Mouse (Mus musculus) urinary bladder, adult 2 months (tissue): ENCODE data around the gene Bcor. TPM values are rescaled to one million over a fixed set of nuclear protein-coding genes. Genes with fewer than 3 reads are reported as not detected.

ENCODE experiments used
- DNase-seq: peaks from one replicate; pipeline ENCODE4 v3.0.0; 2022; ENCODE audit warnings: low spot score
- polyA plus RNA-seq: library from polyadenylated mRNA; depleted of rRNA; stranded (reverse); fragments of >200 nt; gene quantifications from 2 replicates; pipeline ENCODE4 v1.2.3, GENCODE M21; 2012

The Bcor gene
- polyA plus RNA-seq, 1 experiment = 7.5 TPM

- DNase-seq = no peak
Observed at GRCm38 (mm10) chrX:12065782-12066181, 94.4 kb downstream of the Bcor start.

DNA sequence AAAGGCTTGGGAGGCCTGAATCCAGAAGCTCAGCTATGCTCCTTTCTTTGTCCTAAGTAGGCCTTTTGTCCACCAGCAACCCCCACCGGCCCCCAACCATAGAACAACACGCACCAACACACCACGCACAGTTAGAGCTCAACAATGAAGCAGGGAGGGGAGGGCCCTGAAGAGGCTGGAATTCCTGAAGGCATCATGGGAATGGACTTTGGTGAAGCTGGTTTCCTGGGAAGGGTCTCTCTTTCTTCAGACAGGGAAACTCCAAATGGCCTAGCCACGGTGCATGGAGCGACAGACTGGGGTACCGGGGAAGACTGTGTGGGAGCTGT lies 97.3 kb downstream of the Bcor start:
- no peak for DNase-seq

GRCm38 (mm10) chrX:12062121-12062931 lies 97.8 kb downstream of the Bcor start:
- no peak for DNase-seq

- DNase-seq = no peak
Observed at GRCm38 (mm10) chrX:12060848-12061247, 99.3 kb downstream of the Bcor start.

DNA sequence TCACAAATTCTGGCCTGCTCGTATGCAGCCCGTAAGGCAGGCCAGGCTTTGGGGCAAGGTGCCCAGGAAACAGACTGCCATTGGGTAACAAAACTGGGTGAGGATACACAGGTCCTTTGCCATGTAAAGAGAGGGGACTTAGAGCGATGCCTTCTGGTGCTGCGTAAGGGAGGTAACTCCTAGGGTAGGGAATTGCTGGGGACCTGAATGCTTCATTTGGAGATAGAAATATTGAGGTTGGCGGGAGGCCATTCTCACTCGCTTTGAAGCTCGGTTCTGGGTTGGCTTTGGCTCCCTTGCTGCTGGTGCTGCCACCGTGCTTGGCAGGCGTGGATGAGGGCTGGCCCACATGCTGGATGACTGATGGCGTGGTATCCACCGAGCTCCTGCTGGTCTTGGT lies 102.9 kb downstream of the Bcor start:
- no peak for DNase-seq

- no peak for DNase-seq
Observed at GRCm38 (mm10) chrX:12053315-12053914, 106.7 kb downstream of the Bcor start.

DNA sequence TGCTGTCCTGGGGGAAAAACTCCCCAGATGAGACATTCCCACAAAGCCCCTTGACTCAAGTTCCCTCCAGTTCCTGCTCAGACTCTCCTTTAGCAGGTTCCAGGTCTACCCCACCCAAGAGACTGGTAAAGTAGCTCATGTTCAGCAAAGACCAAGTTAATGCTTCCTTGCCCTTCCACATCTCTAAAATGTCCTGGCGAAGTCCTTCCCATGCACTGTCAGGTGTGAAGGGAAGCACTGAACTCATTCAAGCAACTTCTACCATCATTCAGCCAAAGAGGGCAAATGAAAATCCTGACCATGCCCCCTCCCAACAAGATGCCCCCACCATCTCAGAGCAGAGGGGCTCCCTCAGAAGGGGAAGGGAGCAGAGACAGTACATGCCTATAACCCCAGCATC lies 107.5 kb downstream of the Bcor start:
- DNase-seq = no peak

DNA sequence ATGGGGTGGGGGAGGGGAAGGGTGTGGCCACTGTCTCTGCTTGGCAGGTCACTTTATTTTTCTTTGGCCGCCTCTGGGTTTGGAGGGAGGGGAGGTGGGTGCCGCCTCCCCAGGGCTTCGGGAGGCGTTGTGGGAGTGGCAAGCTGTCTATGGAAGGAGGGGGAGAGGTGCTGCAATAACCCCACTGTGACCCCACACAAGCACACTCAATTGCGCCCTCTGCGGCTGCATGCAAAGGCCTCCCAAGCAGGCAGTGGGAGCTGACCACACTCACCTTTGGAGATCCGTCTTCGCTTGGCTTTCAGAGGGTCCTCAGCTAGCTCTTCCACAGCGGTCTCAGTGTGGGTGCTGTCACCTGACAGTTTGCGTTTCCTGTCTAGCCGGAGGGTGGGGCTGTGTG lies 111.4 kb downstream of the Bcor start:
- DNase-seq = no peak

DNA sequence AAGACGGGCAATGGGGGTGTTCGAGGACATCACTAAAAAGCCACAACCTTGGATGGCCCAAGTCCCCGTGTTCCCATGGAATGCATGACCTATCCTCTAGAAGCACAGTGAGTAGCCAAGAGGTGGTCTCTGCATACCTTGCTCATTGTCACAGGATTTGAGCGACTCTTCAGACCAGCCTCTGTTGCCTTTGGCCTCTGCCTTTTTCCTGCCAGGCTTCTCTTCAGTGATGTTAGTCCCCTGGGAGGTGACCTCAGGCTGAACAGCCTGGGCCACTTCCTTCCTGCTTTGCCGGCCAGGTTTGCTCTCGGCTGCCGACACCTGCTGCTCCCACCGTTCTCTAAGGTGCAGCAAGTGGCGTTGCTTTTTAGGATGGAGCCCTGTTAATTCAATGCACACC lies 112.0 kb downstream of the Bcor start:
- DNase-seq = no peak

- DNase-seq = no peak
Observed at GRCm38 (mm10) chrX:12047223-12047911, 112.8 kb downstream of the Bcor start.

- DNase-seq = no peak
Observed at GRCm38 (mm10) chrX:12046676-12047075, 113.5 kb downstream of the Bcor start.

DNA sequence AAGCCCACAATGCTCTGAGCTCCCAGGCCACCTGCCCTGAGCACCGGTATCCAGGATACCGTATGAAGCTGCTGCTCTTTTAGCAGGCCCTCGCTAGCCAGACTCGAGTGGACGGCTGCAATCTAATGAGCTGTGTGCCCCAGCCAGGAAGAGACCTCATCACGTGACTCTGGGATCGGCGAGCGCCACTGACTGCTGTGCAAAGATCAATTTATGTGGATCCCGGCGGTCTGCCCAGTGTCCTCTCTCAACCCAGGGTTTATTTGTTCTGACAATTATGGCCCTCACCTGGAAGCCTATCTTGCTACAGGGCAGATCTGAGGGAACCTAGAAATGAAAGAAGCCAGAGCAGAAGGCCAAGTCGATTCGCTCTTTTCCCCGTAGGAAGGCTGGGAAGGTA lies 116.8 kb downstream of the Bcor start:
- no peak for DNase-seq

GRCm38 (mm10) chrX:12041453-12041852 lies 118.7 kb downstream of the Bcor start:
- DNase-seq = no peak

DNA sequence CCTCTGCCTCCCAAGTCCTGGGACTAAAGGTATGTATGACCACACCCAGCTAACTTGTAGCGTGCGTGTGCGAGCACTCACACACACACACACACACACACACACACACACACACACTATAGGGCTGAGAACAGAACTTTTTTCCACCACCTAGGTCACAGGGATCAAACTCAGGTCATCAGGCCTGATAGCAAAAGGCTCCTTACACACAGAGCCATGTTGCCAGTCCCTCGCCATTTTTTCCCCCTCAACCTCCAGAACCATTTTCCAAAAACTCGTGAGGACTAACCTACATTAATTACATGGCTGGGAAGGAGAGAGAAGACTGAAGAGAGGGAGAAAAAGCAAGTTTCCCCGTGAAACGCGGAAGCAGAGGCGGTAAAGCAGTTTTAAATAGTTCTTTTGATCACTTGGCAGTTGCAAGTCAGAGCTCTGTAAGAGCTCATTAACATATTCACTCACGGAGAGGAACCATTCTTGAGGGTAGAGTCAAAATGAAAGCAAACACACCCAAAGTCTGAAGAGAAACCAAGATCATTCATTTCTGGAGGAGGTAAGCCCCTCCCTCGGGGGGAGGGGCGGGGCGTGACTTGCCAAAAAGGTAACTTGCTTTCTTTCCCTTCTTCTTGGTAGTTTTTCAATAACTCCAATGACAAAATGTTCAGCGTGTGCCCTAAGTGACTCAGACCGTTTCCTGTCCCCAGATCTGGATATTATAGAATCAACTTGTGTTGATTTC lies 145.3 kb downstream of the Bcor start:
- no peak for DNase-seq

DNA sequence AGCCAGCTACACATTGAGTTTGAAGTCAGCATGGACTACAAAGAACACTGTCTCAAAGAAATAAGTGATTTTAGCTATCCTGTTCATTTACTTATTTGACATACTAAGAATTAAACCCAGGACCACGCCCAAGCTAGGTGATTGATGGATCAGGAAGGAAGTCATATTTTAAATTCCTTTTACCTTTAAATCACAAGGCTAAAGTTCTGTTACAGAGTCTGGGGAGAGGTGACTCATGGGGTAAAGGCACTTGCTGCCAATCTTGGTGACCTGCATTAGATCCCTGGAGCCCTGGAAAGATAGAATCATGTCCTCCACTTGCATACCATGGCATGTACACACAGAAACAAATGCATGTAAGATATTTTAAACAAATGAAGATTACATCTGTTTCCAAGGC lies 149.5 kb downstream of the Bcor start:
- DNase-seq = no peak

- DNase-seq = no peak
Observed at GRCm38 (mm10) chrX:12009046-12009445, 151.1 kb downstream of the Bcor start.

DNA sequence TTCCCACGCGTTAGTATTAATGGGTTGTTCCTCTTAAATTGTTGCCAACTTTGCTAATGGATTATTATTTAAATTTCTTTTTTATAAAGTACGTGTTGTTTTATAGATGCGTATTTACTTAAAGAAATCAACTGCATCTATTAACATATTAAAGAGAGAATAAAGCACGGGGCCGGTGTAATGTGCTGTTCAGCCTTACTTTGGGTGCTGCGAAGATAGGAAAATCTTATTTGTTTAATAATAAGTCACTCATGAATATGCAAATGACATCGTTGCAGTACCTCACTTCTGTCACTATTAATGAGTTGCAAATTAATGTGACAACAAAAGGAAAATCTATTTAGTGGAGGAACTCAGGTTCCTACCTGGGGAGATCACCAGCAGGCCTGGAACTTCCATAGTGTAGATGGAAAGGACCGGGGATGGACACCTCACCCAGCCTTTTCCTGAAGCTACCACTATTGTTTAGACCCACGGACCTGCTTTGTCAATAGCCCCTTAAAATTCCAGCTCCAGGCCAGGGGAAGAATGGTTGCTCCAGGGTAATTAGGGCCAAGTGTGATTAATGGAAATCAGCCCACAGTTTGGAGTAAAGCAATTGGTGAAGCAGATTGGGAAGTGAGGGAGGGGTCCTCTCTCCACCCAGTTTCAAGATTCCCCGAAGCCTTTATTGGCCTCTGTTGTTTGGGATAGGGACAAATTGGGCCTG lies 152.2 kb downstream of the Bcor start:
- no peak for DNase-seq

- peak; percentile 48 for DNase-seq
Observed at GRCm38 (mm10) chrX:12006882-12007753, 153.0 kb downstream of the Bcor start.

DNA sequence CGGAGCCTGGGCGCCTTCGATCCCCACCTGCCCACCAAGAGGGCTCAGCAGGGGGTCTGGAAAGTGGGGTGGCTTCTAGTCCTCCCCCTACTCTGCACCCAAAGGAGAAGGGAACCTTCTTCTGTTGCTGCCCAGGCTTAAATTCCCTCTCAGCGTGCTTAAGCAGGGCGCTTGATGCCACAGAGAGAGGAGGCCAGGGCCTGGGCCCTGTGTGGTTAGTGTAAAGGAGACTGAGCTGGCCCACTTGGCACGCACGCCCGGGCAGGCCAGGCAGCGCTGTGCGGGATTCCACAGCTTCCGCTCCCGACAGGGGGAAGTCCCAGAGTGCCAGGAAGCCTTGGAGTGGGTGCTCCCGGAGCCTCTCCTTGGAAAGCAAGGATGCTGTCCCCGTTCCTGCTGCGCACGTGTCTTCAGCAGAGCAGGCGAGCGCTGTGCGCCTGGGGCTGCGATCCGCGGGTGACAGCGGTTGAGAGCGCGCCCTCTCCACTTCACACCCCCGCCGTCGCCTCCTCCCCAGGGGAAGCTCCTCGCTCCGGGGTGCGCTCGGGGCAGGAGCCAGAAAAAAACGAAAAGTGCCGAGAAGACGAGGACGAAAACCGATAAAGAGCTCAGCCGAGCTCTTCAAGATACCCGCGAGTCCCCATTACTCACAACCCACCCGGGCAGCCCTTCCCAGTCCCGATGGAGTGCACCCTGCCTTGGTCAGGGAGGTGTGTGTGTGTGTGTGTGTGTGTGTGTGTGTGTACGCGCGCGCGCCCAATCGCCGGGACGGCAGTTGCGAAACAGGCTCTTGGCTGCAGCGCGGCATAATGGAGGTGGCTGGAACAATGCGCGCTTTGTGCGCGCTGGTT lies 153.9 kb downstream of the Bcor start:
- DNase-seq = peak; percentile 45
